Mouse (Mus musculus): Measurements from ENCODE around the gene Ifngr2.

DNA sequence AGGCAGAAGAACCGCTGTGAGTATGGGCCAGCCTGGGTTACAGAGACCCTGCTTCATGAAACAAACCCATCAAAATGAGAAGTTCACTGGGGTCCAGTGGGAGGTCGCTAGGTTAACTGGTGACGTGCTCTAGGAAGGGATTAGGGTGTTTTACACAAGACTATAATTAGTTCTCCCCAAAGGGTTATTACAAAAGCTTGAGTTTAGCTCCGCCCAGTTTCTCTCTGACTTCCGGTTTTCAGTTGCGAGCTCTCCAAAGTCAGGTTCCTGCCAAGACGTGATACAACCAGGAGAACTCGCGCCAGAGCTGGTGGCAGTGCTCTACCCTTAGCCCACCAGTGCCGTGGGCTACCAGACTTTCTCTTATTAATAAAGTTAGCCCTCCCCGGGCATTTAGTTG is 64.4 kb downstream of the Ifngr2 start:
- no peak for TF ChIP-seq CTCF (IDR thresholded peaks at IDR 0.05; ENCODE audit: low read depth, low read length)
- TF ChIP-seq POLR2A (IDR thresholded peaks at IDR 0.05; ENCODE audit: insufficient read depth, low read length): no peak
